Mouse (Mus musculus) megakaryocyte-erythroid progenitor cell, adult 5-6 weeks (primary cell): Measurements from ENCODE around the gene Dnaic2. TPM values are rescaled to one million over a fixed set of nuclear protein-coding genes. Genes with fewer than 3 reads are reported as not detected.

Experiments used
- ATAC-seq: replicated peaks from 2 replicates; pipeline ENCODE4 v1.8.0; 2016; ENCODE audit warnings: mild to moderate bottlenecking, inconsistent platforms; ENCODE audit not compliant: severe bottlenecking, poor library complexity, low FRiP score, low TSS enrichment
- total RNA-seq, 2 experiments: library from RNA; stranded (forward) in 1 of 2; stranded (reverse) in 1 of 2; fragments of 200-1000, 215-1000 nt in 1 of 2; fragments of >200 nt in 1 of 2; fragmentation: Nextera tagmentation in 1 of 2; gene quantifications; 2 replicates each; pipeline ENCODE4 v1.2.3; 2014 to 2017

The Dnaic2 gene
- total RNA-seq, 2 experiments from 2014 or later = not detected

DNA sequence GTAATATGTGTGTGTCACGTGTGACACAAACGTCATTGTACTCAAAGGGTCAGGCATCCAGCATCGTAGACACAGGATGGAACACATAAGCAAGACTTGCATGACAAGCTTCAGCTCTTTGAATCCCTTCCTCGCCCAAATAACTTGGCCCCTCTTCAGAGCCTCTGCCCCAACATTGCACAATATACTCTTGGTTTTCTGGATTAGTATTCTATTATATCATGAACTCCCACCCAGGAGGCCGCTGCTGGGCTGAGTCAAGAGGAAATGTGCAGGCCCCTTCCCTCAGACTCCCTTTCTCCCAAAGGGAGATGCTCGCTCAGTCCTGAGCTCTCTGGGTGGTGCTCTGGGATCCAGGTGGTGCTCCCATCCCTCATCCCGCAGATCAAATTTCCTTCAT is 28.7 kb upstream of the Dnaic2 start:
- ATAC-seq = no peak

DNA sequence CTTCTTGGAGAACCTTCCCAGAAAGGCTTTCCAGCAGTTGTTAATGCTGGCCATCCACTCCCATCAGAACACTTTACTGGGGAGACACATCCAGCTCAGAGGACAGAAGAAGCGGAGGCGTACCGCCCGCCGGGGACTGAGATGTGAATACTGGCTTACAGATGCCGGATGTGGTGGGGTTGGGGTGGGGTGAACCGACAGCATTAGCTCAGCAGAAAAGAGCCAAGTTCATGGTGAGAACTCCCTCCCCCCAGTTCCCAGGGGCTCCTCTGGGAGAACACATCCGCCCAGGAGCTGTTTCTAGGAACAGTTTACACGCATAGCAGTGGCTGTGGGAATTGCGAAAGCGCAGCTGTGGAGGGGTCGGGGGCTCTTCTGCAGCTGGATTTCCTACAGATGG is 27.7 kb upstream of the Dnaic2 start:
- ATAC-seq = no peak

DNA sequence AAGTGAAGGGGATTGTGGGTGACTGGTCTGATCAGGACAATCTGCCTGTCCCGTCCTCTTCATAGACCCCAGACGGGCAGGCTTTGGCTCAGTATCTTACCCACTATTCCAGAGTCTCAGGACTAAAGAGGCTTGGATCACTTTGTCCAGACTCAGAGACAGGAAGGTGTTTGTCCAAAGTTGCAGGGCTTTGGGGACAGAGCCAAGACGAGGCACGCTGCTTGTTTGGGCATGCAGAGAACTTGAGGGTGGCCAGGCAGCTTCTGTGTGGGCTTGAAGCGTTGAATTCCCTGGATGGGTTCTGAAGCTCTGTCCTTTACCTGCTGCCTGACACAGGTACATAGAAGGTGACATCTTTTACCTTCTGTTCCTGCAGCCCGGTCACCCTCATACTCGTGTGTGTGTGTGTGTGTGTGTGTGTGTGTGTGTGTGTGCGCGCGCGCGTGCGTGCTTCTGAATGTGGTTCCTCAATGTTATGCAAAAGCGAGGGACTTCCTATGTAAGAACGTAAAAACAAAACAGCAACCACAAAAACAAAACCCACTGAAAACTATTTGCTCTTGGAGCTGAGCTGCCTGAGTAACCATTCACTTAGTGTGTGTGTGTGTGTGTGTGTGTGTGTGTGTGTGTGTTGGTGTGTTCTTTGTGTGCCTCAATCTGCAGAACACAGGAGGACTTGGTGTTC is 24.8 kb upstream of the Dnaic2 start:
- no peak for ATAC-seq

DNA sequence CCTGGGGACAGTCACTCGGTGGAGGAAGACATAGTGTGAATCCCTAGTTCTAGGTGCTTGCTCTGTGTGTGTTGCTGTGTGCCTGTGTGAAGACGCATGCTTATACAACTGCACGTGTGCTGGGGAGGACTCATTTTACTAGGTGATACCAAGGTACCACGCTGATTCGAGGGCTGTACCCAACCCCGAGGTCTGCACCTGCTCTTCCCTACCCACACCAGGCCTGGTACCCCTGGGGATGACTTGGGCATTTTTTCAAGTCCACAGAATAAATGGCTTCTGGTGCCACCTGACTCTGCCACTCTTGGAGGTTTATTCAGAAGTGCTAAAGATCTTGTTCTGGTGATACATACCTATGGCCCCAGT is 24.2 kb upstream of the Dnaic2 start:
- no peak for ATAC-seq

DNA sequence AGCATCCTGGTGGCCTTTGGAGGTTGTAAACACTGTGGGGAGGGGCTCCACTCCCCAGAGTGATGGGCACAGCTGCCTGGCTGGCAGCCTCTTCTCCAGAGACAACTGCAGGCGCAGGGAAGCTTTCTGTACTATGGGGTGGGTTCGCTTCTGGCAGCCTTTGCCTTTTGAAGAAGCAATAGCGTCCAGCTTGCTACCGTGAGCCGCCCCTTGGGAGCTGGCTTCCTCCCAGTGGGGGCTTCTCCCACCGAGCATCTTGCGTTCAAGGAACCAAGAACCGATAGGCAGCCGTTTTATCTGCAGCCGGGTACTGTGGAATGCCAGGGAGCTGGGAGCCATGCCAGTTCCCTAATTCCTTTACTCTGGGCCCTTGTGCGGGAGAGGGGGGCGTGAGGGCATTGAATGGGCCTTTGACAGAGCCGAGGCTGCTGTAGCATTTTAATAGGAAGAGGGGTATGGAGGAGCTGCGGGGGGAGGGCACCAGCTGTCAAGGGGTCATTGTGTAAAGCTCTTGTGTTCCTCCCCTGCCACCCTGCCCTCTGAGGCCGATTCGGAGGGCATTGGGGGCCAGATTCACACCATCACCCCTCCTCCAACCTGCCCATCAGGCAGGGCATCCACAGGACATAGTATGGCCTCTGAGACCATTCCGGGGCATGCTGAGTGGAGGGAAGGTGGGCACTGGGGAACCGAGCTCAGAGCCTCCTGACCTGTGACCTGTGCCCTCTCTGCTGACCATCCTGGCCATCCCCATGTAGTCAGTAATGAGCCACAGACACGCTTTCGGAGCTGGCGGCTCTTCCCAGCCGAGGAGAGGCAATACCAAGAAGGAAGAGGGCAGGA is 22.9 kb upstream of the Dnaic2 start:
- ATAC-seq = no peak

DNA sequence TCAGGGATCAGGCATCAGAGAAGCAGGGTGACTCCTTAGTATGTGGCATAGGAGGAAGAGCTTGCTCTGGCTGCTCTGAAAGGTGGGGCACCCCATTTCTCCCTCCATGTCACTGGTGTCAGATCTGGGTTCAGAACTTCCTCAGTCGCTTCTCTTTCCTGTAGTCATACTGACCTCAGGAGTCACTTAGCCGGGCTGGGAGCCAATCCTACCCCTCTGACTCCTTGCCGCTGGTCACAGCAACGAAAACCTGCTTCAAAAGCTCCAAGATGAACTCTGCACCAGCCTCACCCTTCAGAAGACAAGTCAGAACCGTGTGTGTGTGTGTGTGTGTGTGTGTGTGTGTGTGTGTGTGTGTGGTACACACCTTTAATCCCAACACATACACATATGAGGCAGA is 20.9 kb upstream of the Dnaic2 start:
- ATAC-seq = no peak

DNA sequence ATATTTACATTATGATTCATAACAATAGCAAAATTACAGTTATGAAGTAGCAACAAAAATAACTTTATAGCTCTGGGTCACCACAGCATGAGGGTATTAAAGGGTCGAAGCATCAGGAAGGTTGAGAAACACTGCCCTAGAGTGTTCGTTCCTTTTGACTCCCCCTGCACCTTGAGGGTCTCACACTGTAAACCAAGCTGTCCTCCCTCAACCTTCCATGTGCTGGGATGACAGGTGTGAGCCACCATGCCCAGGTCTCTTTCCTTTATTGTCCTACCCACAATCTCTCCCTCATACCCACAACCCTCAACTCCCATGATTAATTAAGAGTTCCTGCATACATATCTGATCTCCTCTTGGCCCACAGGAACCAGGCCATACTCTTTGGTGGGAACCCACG is 15.8 kb upstream of the Dnaic2 start:
- ATAC-seq = no peak

DNA sequence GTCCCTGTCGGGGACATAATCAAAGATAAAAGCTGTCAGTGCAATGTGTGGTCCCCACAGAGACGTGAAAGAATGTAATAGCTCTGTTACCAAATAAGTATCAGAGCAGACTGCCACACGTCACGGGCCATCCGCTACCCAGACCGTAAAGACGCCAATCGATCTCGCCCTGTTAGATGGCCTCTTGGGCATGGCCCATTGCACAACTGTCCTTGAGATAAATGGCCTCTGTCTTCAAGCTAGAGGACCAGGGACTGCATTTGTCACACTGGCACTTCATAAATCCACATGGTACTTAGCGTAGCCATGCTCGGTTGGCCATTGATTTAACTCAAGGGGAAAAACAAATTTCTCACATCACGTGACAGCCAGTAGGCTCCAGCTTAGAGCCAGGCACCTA is 15.3 kb upstream of the Dnaic2 start:
- no peak for ATAC-seq

DNA sequence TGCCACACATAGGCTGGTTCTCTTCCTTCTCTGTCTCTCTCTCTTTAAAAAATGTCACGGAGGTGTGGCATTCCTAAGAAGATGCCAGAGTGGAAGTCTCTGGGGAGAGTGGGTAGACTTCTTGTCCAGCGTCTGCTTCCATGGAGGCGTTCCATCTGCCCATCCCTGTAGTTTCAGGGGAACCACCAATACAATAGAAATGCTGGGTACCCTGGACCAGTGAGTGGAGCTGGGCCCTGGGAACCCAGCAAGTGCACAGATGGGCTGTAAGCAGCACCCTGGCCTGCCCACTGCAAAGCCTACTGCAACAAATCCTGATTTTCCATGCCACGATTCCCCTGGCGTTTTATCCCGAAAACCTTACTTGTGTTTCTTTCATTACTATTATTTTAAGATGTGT is 12.7 kb upstream of the Dnaic2 start:
- ATAC-seq = no peak

DNA sequence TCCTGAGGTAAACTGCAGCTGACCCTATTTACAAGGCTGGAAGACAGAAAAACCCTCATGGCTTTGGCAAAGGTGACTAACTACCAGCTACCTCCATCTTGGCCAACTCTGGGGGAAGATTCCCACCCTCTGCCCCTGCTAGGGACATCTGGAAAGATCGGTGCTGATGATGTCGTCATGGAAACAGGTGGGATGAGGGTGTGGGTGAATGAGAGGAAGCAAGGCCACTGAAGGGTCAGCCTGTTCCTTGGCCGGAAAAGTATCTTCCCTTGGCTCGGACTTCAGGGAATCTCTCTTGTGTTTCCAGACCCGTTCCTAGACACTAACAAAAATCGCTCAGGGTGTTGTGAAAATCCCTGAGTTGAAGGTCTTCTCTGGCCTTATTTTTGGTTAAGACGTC is 11.7 kb upstream of the Dnaic2 start:
- ATAC-seq = no peak

DNA sequence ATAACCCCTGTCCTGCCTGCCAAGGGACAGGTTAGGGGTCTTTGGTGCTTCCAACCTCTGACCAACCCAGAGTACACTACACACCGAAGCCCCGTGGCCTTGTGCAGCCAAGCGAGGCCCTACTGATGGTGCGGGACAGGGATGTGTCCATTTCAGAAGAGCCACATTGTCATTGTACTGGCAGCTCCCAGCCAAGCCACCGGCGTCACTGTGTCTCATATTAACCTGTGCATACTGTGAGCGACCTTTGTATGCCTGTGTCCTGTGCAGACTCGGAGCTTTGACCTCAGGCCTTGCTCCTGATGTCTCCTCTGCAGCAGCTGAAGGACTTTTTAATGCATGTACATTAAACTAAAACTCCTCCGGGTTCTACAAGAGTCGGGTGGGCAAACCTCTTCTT is 6.7 kb upstream of the Dnaic2 start:
- ATAC-seq = no peak

DNA sequence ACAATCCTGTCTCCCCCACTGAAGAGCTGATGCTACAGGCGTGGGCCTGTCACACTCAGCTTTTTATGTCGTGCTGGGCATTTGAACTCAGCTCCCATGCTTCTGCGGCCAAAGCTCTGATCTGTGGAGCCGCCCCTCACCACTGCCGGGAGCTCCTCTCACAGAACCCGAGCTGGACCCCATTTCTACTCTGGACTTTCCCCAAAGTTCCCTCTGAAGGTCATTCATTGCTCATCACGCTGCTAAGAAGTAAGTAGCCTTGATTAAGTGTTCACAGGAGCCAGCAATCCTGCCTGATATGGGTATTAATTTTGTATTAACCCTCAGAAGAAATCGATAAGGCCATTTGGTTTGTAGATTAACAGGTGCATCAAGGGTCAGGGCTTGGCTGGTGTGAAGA is 4.8 kb upstream of the Dnaic2 start:
- no peak for ATAC-seq

DNA sequence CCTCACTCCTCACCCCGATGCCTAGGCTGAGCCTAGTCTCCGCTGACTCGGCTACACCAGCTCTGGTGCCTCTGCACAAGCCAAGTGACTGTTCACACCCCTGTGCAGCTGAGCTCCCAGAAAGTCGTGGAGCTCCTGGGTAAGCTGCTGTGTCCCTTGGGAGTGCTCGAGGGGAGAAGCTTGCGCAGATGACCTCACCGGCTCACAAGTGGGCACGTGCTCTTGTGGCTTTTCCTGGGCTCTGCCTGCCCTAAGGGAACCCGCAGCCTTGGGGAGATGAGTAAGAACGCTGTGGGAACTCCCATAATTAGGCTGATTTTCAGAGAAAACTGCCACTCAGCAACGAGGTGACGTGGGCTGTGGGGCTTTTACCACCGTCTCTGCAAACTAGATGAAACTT is 4.2 kb upstream of the Dnaic2 start:
- ATAC-seq = no peak

DNA sequence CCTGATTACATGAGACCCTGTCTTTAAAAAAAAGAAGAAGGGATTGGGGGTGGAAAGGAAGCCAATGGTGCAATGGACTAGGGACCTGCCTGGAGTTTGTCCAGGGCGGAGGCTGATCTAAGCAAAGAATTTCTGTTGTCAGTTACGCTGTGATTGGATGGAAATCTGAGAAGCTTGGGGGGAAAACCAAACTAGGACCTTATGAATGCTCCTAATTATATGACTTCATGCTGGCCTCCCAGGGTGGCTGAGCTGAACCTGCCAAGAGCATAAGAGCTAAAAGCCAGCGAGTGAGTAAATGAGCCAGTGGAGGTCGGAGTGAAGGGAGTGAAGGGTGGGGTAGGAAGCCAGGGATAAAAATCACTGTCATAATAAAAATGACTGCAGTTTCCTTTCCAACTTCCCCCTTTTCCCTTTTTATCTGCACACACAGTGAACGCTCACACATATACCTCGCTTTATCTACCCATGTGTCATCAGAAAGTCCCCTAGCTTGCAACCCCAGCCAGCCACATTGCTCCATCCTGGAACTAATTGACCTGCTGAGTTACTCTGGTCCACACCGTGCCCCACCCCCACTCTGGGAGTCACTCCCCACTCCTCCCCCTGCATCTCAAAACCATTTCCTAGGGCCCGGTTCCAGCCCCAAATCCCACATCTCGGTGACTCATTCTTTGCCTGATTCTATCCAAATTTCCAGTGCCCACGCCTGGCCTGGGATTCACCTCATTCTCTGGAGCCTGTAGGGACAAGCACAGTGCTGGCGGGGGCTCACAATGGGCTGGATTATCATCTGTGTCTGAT is 2.2 kb upstream of the Dnaic2 start:
- ATAC-seq = no peak

DNA sequence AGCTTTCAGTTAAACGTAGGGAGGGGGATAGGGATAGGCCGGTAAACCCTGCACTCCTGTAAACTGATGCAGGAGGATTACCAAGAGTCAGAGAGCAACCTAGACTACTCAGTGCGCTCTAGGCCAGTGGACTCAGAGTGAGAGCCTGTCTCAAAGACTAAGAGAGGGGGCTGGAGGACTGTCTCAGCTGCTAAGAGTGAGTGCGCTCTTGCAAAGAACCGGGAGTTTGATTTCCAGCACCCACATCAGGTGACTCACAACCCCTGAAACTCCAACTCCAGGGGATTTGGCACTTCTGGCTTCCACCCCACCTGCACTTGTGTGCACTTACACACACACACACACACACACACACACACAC is 598 bp downstream of the Dnaic2 start:
- ATAC-seq = no peak

DNA sequence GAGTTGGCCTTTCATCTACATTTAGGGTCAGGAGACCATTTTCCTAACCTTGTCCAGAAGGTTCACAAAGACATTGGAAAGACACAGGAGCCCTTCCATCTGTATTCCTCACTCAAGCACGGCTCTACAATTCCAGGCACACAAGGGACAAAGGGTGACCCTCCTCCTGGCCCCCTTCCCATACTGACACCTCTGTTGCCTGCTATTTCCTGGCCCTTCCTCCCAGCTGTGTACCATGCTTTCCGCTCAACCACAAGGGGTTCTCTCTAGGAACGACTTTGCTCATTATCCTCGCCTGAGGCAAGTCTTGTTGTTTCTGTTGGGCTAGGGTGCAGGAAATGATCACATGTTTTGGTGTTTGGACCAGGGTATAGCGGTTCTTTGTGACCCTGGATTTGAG is 1.1 kb downstream of the Dnaic2 start:
- no peak for ATAC-seq

DNA sequence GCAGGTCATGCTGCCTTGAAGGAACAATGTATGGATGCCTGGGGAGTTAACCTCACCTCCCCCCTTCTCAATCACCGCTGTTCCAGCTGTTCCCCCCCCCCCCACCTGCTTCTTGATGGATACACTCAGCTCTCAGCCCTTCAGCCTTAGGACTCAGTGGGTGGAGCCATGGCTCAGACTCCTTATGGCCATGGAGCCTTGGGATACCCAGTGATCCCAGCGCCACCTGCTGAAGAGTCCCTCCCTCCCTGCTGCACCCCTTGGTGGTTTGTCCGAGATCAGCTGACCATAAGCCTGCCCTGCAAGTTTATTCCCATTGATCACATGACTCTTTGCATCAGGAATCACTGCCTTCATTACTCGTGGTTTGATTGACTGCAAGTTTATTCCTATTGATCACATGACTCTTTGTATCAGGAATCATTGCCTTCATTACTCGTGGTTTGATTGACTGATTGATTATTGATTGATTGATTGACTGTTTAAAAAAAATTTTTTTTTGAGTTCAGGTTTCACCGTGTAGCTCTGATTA is 2.7 kb downstream of the Dnaic2 start:
- no peak for ATAC-seq

DNA sequence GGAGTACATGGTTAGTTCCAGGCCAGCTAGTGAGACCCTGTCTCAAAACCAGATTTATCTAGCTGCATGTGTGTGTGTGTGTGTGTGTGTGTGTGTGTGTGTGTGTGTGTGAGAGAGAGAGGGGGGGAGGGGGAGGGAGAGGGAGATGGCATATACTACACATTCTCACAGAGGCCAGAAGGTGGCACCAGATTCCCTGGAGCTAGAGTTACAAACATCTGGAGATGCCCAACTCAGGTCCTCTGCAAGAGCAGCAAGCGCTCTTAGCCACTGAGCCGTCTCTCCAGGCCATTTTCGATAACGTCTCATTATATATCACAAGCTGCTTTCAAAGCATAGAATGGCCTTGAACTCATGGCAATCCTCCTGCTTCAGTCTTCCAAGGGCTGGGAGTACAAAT is 4.5 kb downstream of the Dnaic2 start:
- ATAC-seq = no peak

DNA sequence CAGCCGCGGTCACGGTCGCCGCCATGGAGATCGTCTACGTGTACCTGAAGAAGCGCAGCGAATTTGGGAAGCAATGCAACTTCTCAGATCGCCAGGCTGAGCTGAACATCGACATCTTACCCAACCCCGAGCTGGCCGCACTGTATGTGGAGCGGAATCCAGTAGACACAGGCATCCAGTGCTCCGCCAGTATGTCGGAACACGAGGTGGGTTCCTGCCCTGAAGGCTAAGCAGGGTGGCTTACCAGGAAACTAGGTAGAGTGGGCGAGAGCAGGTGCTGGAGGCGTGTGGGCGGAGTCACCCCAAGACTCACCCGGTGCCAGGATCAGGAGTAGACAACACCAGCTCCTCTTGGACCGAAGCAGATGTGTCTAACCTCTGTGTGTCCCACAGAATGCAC is 5.7 kb downstream of the Dnaic2 start:
- ATAC-seq = no peak

DNA sequence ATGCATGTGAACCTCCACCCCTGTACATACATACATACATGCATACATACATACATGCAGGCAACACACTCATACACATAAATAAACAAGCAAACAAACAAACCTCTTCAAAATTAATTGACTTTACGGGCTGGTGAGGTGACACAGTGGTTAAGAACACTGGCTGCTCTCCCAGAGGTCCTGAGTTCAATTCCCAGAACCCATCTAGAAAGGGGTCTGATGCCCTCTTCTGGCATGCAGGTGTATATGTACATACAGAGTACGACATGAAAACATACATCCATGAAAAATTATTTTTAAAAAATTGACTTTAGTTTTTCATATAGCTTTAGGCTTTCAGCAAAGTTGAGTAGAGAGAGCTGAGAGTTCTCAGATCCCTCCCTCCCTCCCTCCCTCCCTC is 8.9 kb downstream of the Dnaic2 start:
- no peak for ATAC-seq
